Mouse (Mus musculus) left cerebral cortex, adult 9 months (tissue): ENCODE measurements around the gene Lgi4.

Source experiments
- DNase-seq, 2 experiments: peaks; one replicate each; pipeline ENCODE4 v3.0.0; 2022; ENCODE audit warnings: low spot score in 2 of 2

Lgi4 gene

GRCm38 (mm10) chr7:31105061-31105768 is 46.1 kb downstream of the Lgi4 start:
- peak in 1 of 2 experiments; percentile 73 for DNase-seq

- DNase-seq = no peak
Observed at GRCm38 (mm10) chr7:31106166-31106565, 47.0 kb downstream of the Lgi4 start.

- DNase-seq = no peak
Observed at GRCm38 (mm10) chr7:31107781-31108180, 48.6 kb downstream of the Lgi4 start.

DNA sequence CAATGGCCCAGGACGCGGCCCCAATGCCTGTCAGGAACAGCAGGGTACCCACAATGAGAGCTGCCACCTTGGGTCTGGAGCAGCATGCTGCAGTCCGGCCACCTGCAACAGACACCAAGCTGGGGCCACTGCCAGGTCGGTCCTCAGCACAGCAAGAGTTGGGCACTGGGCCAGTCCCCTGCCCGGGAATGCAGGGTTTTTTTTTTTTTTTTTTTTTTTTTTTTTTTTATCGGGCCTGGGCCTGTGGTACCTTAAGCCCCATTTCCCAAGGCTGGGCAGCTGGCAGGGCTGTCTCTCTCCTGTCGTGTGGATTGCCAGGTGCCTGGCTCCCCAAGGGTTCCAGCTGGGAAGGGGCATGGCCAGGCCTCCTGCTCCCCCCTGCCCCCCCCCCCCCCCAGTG is 49.9 kb downstream of the Lgi4 start:
- no peak for DNase-seq

- DNase-seq = no peak
Observed at GRCm38 (mm10) chr7:31109796-31110195, 50.7 kb downstream of the Lgi4 start.

GRCm38 (mm10) chr7:31110861-31111385 is 51.8 kb downstream of the Lgi4 start:
- no peak for DNase-seq

DNA sequence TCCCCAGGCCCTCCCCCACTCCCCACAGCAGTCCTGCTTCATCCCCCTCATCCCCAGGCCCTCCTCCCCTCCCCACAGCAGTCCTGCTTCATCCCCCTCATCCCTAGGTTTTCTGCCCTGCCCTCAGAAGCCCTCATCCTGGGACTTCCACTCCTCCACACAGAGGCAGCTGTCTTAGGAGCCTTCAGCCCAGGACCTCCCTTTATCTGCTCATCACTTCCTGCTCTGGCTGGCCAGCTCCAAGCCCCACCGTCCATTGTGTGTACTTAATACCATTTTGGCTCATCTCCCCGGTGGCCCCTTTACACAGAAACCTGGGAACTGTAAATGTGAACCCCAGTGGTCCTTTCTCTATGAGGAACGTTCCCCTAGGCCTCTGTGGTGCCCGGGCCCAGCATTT is 52.9 kb downstream of the Lgi4 start:
- no peak for DNase-seq

DNA sequence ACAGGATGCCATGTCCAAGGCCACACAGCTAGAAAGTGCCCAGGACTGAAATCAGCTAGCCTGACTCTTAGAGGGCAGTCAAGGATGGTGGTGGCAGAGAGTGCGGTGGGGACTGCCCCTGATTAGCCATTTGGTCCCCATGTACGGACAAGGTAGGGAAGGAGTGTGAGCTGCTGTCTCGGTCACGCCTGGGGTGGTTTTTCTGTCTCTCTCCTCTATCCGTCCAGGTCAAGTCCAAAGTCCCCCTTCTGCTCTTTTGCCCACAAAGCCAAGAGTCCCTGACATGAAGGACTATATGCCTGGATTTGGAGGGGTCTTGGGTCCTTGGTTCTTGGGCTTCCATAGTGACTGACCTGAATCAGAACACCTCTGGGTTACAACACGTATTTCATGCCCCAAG is 54.7 kb downstream of the Lgi4 start:
- no peak for DNase-seq

GRCm38 (mm10) chr7:31114646-31115045 is 55.5 kb downstream of the Lgi4 start:
- DNase-seq = no peak

GRCm38 (mm10) chr7:31115182-31115581 is 56.0 kb downstream of the Lgi4 start, which contains the start of gene Hpn:
Hpn (minus strand) TSS chr7:31115290.
- no peak for DNase-seq

DNA sequence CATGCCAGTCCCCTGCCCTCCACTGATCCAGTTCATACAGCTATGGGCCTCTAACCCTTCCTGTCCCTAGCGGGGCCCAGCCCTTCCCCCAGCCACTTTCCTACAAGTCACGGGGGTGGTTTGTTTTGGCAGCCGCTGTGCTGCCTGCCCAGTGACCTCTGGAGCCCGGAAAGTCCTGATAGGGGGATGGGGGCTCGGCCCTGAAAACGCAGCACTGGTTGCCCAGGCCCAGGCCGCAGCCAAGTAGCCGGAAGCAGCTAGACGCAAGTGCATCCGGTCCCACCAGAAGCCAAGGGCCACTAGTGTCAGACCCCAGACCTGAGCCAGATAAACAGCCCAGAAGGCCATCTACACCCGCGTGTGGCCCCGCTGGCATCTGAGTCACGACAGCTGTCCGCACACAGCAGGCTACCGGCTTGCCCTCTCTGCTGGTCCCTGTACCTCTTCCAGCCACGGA is 56.5 kb downstream of the Lgi4 start:
- no peak for DNase-seq

DNA sequence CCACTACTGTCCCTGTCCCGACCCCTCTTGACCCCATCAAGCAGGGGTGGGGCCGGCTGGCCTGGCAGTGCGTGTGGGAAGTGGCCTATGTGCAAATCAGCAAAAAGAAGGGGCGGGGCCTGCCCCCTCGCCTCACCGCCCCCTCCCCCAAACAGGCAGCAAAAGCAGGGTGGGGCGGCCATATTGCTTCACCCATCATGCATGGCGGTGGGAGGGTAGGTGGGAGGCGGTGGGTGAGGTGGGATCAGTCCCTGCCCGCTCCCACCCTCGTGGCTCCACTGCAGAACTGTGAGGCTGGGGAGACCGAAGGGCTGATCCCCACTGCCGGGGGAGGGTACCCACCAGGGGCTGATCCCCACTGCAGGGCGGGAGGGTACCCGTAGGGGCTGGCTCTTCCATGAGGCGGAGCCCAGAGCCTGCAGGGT is 57.6 kb downstream of the Lgi4 start:
- no peak for DNase-seq

DNA sequence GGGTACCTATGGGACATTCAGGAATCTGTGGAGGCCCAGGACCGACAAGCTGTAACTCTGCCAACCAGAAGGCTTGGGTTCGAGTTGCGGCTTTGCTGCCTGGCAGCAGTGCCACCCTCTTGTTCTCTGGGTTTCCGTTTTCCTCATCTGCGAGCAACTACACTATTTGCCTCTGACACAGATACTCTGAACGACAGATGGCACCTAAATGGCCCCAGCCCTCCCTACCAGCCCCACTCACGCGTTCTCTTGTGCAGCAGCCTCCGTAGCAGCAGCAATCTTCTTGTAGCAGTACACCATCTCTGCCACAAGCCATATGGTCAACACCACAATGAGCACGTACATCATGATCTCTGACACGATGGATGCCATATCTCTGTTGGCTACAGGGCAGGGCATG is 58.3 kb downstream of the Lgi4 start:
- DNase-seq = no peak

GRCm38 (mm10) chr7:31118486-31118885 is 59.3 kb downstream of the Lgi4 start:
- no peak for DNase-seq

DNA sequence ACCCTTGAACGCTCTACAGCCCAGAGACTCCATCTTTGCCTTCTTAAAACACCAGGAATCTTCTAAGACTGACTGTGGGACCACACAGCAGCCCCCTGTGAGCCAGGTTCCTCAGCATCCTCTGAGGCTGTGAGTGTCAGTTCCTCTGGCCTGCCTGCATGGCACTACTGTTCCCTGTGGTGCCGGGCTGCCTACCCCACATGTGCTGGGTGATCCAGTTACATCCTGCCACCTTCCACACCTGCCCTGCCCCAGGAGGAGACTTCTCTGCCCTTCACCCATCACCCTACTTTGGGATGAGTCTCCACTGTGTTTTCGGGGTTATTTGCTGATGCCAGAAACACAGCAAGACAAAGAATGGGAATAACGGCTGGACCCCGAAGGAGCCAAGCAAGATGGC is 60.4 kb downstream of the Lgi4 start:
- no peak for DNase-seq
